In genomic region chr13:54892572-54892971, GRCm38 (mm10) we compare ENCODE assay signal across 23 mouse cellular contexts. TPM values are rescaled to one million over a fixed set of nuclear protein-coding genes. Genes with fewer than 3 reads are reported as not detected.
A peak's percentile ranks its signal among the peaks of the same experiment; 100 is the strongest.
DNase-seq lines count a peak whose midpoint lies in the region; ATAC-seq lines count a peak whose summit lies in the region.
"Had no signal": no experiment of that assay in that cellular context is flagged by ENCODE, and none has a peak within 500 bp of the region (broad histone marks: within the 10 kb centered on the region; RNA-seq: fewer than 3 reads in every experiment).

No protein-coding gene starts in this region.

- DNase-seq in cerebellum, postnatal 10 days: peak; percentile 50 to 55
- no peak for DNase-seq in cerebellum, postnatal 36 days
- peak; percentile 24 for DNase-seq in midbrain, embryonic 14.5 days
- DNase-seq in midbrain, embryonic 10.5 days (ENCODE audit: low spot score): no peak
- peak; percentile 7 for DNase-seq in neural tube, embryonic 11.5 days (ENCODE audit: low spot score)
- no peak for DNase-seq in neural tube, embryonic 10.5 days (ENCODE audit: extremely low spot score, low spot score)
- DNase-seq: adrenal gland, adult 8-10 months; adrenal gland, postnatal 14 days; adrenal gland, postnatal 36 days; B cell, adult 2 months; cerebellum, adult 11-12 months; cerebellum, adult 2 months; cerebellum, adult 9-10 months; cerebellum, postnatal 14 days; forebrain, postnatal 0 days had no signal

- no peak for ATAC-seq in midbrain, embryonic 14.5 days (ENCODE audit: low FRiP score, low TSS enrichment)
- ATAC-seq in neural tube, embryonic 11.5 days (ENCODE audit: insufficient read depth, low FRiP score, low TSS enrichment): no peak
- ATAC-seq: activated CD4-positive, CD25-positive, alpha-beta regulatory T cell, adult 4 months; CD4-positive, CD25-positive, alpha-beta regulatory T cell, adult 4 months; forebrain, embryonic 13.5 days; forebrain, embryonic 15.5 days; forebrain, postnatal 0 days; Patski had no signal

- H3K4me1 ChIP-seq in midbrain, embryonic 14.5 days (ENCODE audit: control insufficient read depth, insufficient read depth, low read length): peaks cover 20% of the 10 kb centered on the region
- H3K4me1 ChIP-seq in midbrain, embryonic 10.5 days: peaks cover 28% of the 10 kb centered on the region
- H3K4me1 ChIP-seq in neural tube, embryonic 11.5 days (ENCODE audit: control insufficient read depth, insufficient read depth, low read length): peaks cover 6% of the 10 kb centered on the region; the same call in 1 of the 2 replicates
- H3K4me1 ChIP-seq: embryonic facial prominence, embryonic 12.5 days had no signal

- no peak overlapping the region for H3K4me2 ChIP-seq in midbrain, embryonic 14.5 days (ENCODE audit: low read length)
- H3K4me2 ChIP-seq in neural tube, embryonic 11.5 days (ENCODE audit: low read depth): no peak overlapping the region
- H3K4me2 ChIP-seq: embryonic facial prominence, embryonic 12.5 days; forebrain, embryonic 13.5 days; forebrain, embryonic 15.5 days had no signal

- no peaks in the 10 kb centered on the region for H3K9me3 ChIP-seq in midbrain, embryonic 14.5 days (ENCODE audit: control insufficient read depth, low read length)
- H3K9me3 ChIP-seq in midbrain, embryonic 10.5 days (replicated peaks): no peaks in the 10 kb centered on the region
- H3K9me3 ChIP-seq in neural tube, embryonic 11.5 days (ENCODE audit: control insufficient read depth, low read length): no peaks in the 10 kb centered on the region
- H3K9me3 ChIP-seq: embryonic facial prominence, embryonic 10.5 days; embryonic facial prominence, embryonic 12.5 days; forebrain, embryonic 13.5 days; forebrain, embryonic 15.5 days; G1E had no signal

- no peaks in the 10 kb centered on the region for H3K36me3 ChIP-seq in midbrain, embryonic 14.5 days (ENCODE audit: control insufficient read depth, insufficient read depth, low read length)
- H3K36me3 ChIP-seq in midbrain, embryonic 10.5 days: no peaks in the 10 kb centered on the region
- no peaks in the 10 kb centered on the region for H3K36me3 ChIP-seq in neural tube, embryonic 11.5 days (ENCODE audit: control insufficient read depth, insufficient read depth, low read length)
- H3K36me3 ChIP-seq: embryonic facial prominence, embryonic 10.5 days; embryonic facial prominence, embryonic 12.5 days; forebrain, embryonic 15.5 days; G1E had no signal

- WGBS in midbrain, embryonic 14.5 days: 33% methylated on average over 1 of the region's 1 CpGs
- 9% methylated on average over 1 of the region's 1 CpGs for WGBS in midbrain, embryonic 10.5 days
- WGBS in neural tube, embryonic 11.5 days: 44% methylated on average over 1 of the region's 1 CpGs

- no peak overlapping the region for H3K4me3 ChIP-seq in midbrain, embryonic 14.5 days (replicated peaks; ENCODE audit: low read depth, low read length)
- H3K4me3 ChIP-seq in midbrain, embryonic 10.5 days: no peak overlapping the region
- H3K4me3 ChIP-seq in neural tube, embryonic 11.5 days (ENCODE audit: low read depth, low read length): no peak overlapping the region
- H3K4me3 ChIP-seq: embryonic facial prominence, embryonic 10.5 days; embryonic facial prominence, embryonic 12.5 days; forebrain, embryonic 13.5 days; forebrain, embryonic 15.5 days had no signal

- no peak overlapping the region for H3K9ac ChIP-seq in midbrain, embryonic 14.5 days (replicated peaks; ENCODE audit: low read length)
- no peak overlapping the region for H3K9ac ChIP-seq in neural tube, embryonic 11.5 days (ENCODE audit: low read length)
- H3K9ac ChIP-seq: embryonic facial prominence, embryonic 12.5 days; forebrain, embryonic 13.5 days; forebrain, embryonic 15.5 days; forebrain, postnatal 0 days had no signal

- H3K27ac ChIP-seq in midbrain, embryonic 14.5 days (replicated peaks; ENCODE audit: low read depth, low read length): no peak overlapping the region
- H3K27ac ChIP-seq in midbrain, embryonic 10.5 days (replicated peaks): no peak overlapping the region
- H3K27ac ChIP-seq in neural tube, embryonic 11.5 days (ENCODE audit: low read depth, low read length): no peak overlapping the region
- H3K27ac ChIP-seq: embryonic facial prominence, embryonic 10.5 days; embryonic facial prominence, embryonic 12.5 days; forebrain, embryonic 13.5 days; forebrain, embryonic 15.5 days had no signal

- no peaks in the 10 kb centered on the region for H3K27me3 ChIP-seq in midbrain, embryonic 14.5 days (ENCODE audit: control insufficient read depth, insufficient read depth, low read length)
- peaks cover 35% of the 10 kb centered on the region for H3K27me3 ChIP-seq in midbrain, embryonic 10.5 days (ENCODE audit: low read depth, poor library complexity, severe bottlenecking)
- no peaks in the 10 kb centered on the region for H3K27me3 ChIP-seq in neural tube, embryonic 11.5 days (ENCODE audit: control insufficient read depth, insufficient read depth, low read length)
- H3K27me3 ChIP-seq: embryonic facial prominence, embryonic 12.5 days; forebrain, embryonic 15.5 days had no signal

RNA-seq across cellular contexts. Expression of gene Unc5a, which starts 56.6 kb away (rescaled TPM):
- polyA plus RNA-seq in midbrain, embryonic 14.5 days (2014; fragmentation: Nextera tagmentation; extraction: Ambion mirVana): 12.6 and 15.9 TPM in 2 replicates
- 2.8 TPM in 2 replicates for polyA plus RNA-seq in midbrain, embryonic 10.5 days (2016; fragmentation: Nextera tagmentation; extraction: Ambion mirVana)
- polyA plus RNA-seq in neural tube, embryonic 11.5 days (2014; fragmentation: Nextera tagmentation; extraction: Ambion mirVana): 6.7 and 7.5 TPM in 2 replicates
- polyA plus RNA-seq: Patski had no signal

Comparison
In these comparisons a context has a peak if more than half of its experiments do, and no peak if none do; other contexts are left out.
1. DNase-seq: peak in cerebellum, postnatal 10 days (2 of 2), midbrain, embryonic 14.5 days (single experiment) and neural tube, embryonic 11.5 days (single experiment); none in cerebellum, postnatal 36 days (0 of 2), midbrain, embryonic 10.5 days (single experiment) and neural tube, embryonic 10.5 days (single experiment).